Mouse (Mus musculus): Measurements from ENCODE around the gene Nek4. TPM values are rescaled to one million over a fixed set of nuclear protein-coding genes. Genes with fewer than 3 reads are reported as not detected.

Nek4 gene
- polyA plus RNA-seq, 1 experiment = 1.5 TPM

Other genes with a start within 250 kb of the Nek4 start
- 1.8 and 1.9 TPM in 2 replicates for gene Sfmbt1, start 236.5 kb upstream of the Nek4 start, polyA plus RNA-seq (2012; rRNA removed)
- 8.1 and 9.1 TPM in 2 replicates for gene Tmem110, start 125.8 kb upstream of the Nek4 start, polyA plus RNA-seq (2012; rRNA removed)
- 42.7 and 49.2 TPM in 2 replicates for gene Mustn1, start 72.2 kb upstream of the Nek4 start, polyA plus RNA-seq (2012; rRNA removed)
- gene Itih4, start 64.9 kb upstream of the Nek4 start, polyA plus RNA-seq (2012; rRNA removed) = 0.02 and 0.03 TPM in 2 replicates
- gene Itih3, start 27.6 kb upstream of the Nek4 start, polyA plus RNA-seq (2012; rRNA removed) = 0.42 and 0.73 TPM in 2 replicates
- 0.04 TPM in 1 of 2 replicates, not detected in the other for gene Itih1, start 8.1 kb upstream of the Nek4 start, polyA plus RNA-seq (2012; rRNA removed)
- gene Glt8d1, start 50.0 kb downstream of the Nek4 start, polyA plus RNA-seq (2012; rRNA removed) = 9.9 and 10.1 TPM in 2 replicates
- gene Spcs1, start 50.3 kb downstream of the Nek4 start, polyA plus RNA-seq (2012; rRNA removed) = 206 TPM in 2 replicates
- gene Pbrm1, start 67.8 kb downstream of the Nek4 start, polyA plus RNA-seq (2012; rRNA removed) = 6.0 and 9.7 TPM in 2 replicates
- 20.7 and 21.0 TPM in 2 replicates for gene Gnl3, start 67.8 kb downstream of the Nek4 start, polyA plus RNA-seq (2012; rRNA removed)
- 25.4 and 30.4 TPM in 2 replicates for gene Smim4, start 177.6 kb downstream of the Nek4 start, polyA plus RNA-seq (2012; rRNA removed)
- 9.5 and 9.8 TPM in 2 replicates for gene Nt5dc2, start 179.7 kb downstream of the Nek4 start, polyA plus RNA-seq (2012; rRNA removed)
- 39.2 and 72.8 TPM in 2 replicates for gene Stab1, start 217.3 kb downstream of the Nek4 start, polyA plus RNA-seq (2012; rRNA removed)

Data from large intestine, adult 2 months (tissue).